Mouse (Mus musculus): ENCODE measurements around the gene Calm3.

GRCm38 (mm10) chr7:16971160-16971559 lies 47.2 kb upstream of the Calm3 start:
- TF ChIP-seq CTCF (IDR thresholded peaks at IDR 0.05; ENCODE audit: low read depth) = no peak
- TF ChIP-seq EP300 (IDR thresholded peaks at IDR 0.05; ENCODE audit: low read depth) = no peak
